15 mouse cellular contexts compared by ENCODE assay signal in genomic region chr1:92914239-92914638, GRCm38 (mm10). TPM values are rescaled to one million over a fixed set of nuclear protein-coding genes. Genes with fewer than 3 reads are reported as not detected.
A peak's percentile ranks its signal among the peaks of the same experiment; 100 is the strongest.
DNase-seq lines count a peak whose midpoint lies in the region.
"Had no signal": no experiment of that assay in that cellular context is flagged by ENCODE, and none has a peak within 500 bp of the region (broad histone marks: within the 10 kb centered on the region; RNA-seq: fewer than 3 reads in every experiment).

No protein-coding gene starts in this region.

- peak; percentile 43 for DNase-seq in adrenal gland, postnatal 14 days
- no peak for DNase-seq in adrenal gland, adult 8-10 months
- DNase-seq in kidney, postnatal 10 days, result peak; percentile 7
- DNase-seq in kidney, postnatal 14 days, result no peak
- DNase-seq in testis, postnatal 10 days (ENCODE audit: low spot score), result peak; percentile 68
- DNase-seq in testis, postnatal 14 days (ENCODE audit: low spot score), result peak; percentile 80
- DNase-seq: cerebellum, adult 11 months; cerebellum, adult 9-11 months; cerebellum, postnatal 25 days; gastrocnemius, postnatal 25 days had no signal

RNA-seq across cellular contexts. Expression of gene Rnpepl1, which starts 3.7 kb away (rescaled TPM):
- 69.4 and 74.6 TPM in 2 replicates for total RNA-seq in adrenal gland, postnatal 14 days (2021)
- total RNA-seq in adrenal gland, adult 8-10 months (2022), result 10 to 100 TPM; 64.1 to 84.4 (median 76.6) TPM

RNA-seq across cellular contexts. Expression of gene Dusp28, which starts 7.5 kb away (rescaled TPM):
- 12.9 and 13.6 TPM in 2 replicates for total RNA-seq in adrenal gland, postnatal 14 days (2021)
- total RNA-seq in adrenal gland, adult 8-10 months (2022), result 10 to 100 TPM; 16.2 to 17.9 (median 16.3) TPM

RNA-seq across cellular contexts. Expression of gene Ankmy1, which starts 11.5 kb away (rescaled TPM):
- 0.67 and 0.94 TPM in 2 replicates for total RNA-seq in adrenal gland, postnatal 14 days (2021)
- 1 to 10 TPM; 1.0 to 1.9 (median 1.3) TPM for total RNA-seq in adrenal gland, adult 8-10 months (2022)
- total RNA-seq: common myeloid progenitor, adult 5-6 weeks; gastrocnemius, postnatal 25 days; heart, postnatal 25 days; hematopoietic stem cell, adult 5-6 weeks; hindbrain, postnatal 0 days; MEL had no signal

RNA-seq across cellular contexts. Expression of gene Capn10, which starts 19.9 kb away (rescaled TPM):
- total RNA-seq in adrenal gland, postnatal 14 days (2021), result 16.2 and 18.7 TPM in 2 replicates
- total RNA-seq in adrenal gland, adult 8-10 months (2022), result 10 to 100 TPM; 17.3 to 27.2 (median 24.3) TPM

RNA-seq across cellular contexts. Expression of gene Gpr35, which starts 36.4 kb away (rescaled TPM):
- 1.9 and 3.5 TPM in 2 replicates for total RNA-seq in adrenal gland, postnatal 14 days (2021)
- total RNA-seq in adrenal gland, adult 8-10 months (2022), result 1 to 10 TPM in 1 of 4 experiments, under 1 TPM in 3; 0.58 to 1.8 (median 0.87) TPM
- total RNA-seq: MEL had no signal

Comparison
In these comparisons a context has a peak if more than half of its experiments do, and no peak if none do; other contexts are left out.
1. DNase-seq: peak in adrenal gland, postnatal 14 days (single experiment), kidney, postnatal 10 days (single experiment), testis, postnatal 10 days (single experiment) and testis, postnatal 14 days (single experiment); none in adrenal gland, adult 8-10 months (single experiment) and kidney, postnatal 14 days (single experiment).